Mouse (Mus musculus) ES-E14 (cell line): ENCODE results near the gene Slamf9.

Experiments
- CHD2 ChIP-seq: IDR thresholded peaks from 2 replicates; pipeline ENCODE4 v1.6.1; 2014; ENCODE audit warnings: mild to moderate bottlenecking, low read depth, low read length, inconsistent platforms
- HCFC1 ChIP-seq: IDR thresholded peaks from 2 replicates; pipeline ENCODE4 v1.6.1; 2012; ENCODE audit warnings: low read length, inconsistent platforms, borderline replicate concordance; ENCODE audit not compliant: insufficient read depth
- MAFK ChIP-seq: IDR thresholded peaks from 2 replicates; pipeline ENCODE4 v1.6.1; 2014; ENCODE audit warnings: mild to moderate bottlenecking, low read depth, low read length, inconsistent platforms; ENCODE audit not compliant: insufficient read depth
- ZC3H11A ChIP-seq: IDR thresholded peaks from 2 replicates; pipeline ENCODE4 v1.6.1; 2012; ENCODE audit warnings: low read depth, mild to moderate bottlenecking, inconsistent platforms, low read length, borderline replicate concordance
- ZNF384 ChIP-seq: IDR thresholded peaks from 2 replicates; pipeline ENCODE4 v1.6.1; 2012; ENCODE audit warnings: low read depth, low read length, inconsistent platforms

DNA sequence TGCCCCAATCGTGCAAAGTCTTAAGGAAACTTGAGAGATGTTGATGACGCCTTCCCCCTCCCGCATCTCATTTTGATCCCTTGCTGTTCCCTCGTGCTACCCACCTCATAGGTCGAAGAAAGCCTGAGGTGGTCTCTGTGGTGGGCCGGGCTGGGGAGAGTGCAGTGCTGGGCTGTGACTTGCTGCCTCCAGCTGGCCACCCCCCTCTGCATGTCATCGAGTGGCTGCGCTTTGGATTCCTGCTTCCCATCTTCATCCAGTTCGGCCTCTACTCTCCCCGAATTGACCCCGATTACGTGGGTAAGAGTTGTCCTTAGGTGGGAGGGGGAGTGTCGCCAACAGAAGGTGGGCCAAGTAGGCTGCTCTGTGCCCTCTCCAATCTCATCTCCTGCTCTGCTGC lies 9.5 kb downstream of the Slamf9 start:
- no peak for TF ChIP-seq ZNF384
- TF ChIP-seq ZC3H11A = no peak
- no peak for TF ChIP-seq HCFC1
- no peak for TF ChIP-seq MAFK
- TF ChIP-seq CHD2 = no peak
